Mouse (Mus musculus) brain, embryonic 18.5 days (tissue): ENCODE results near the gene Ppp1r12c.
A peak's percentile ranks its signal among the peaks of the same experiment; 100 is the strongest.

ENCODE experiments used
- DNase-seq: peaks from one replicate; pipeline ENCODE4 v3.0.0-alpha.2; 2012; ENCODE audit warnings: low read depth, low spot score

The Ppp1r12c gene

GRCm38 (mm10) chr7:4516332-4517050 is 15.0 kb upstream of the Ppp1r12c start, which contains the start of gene Tnnt1:
Gene Tnnt1 (minus strand): TSS chr7:4516382.
- DNase-seq = no peak

- no peak for DNase-seq
Observed at GRCm38 (mm10) chr7:4515853-4516252, 14.4 kb upstream of the Ppp1r12c start.

- DNase-seq = no peak
Observed at GRCm38 (mm10) chr7:4513829-4514712, 12.6 kb upstream of the Ppp1r12c start.

- no peak for DNase-seq
Observed at GRCm38 (mm10) chr7:4513236-4513635, 11.8 kb upstream of the Ppp1r12c start.

GRCm38 (mm10) chr7:4511489-4512224 is 10.2 kb upstream of the Ppp1r12c start:
- no peak for DNase-seq

- no peak for DNase-seq
Observed at GRCm38 (mm10) chr7:4509863-4510608, 8.6 kb upstream of the Ppp1r12c start.

GRCm38 (mm10) chr7:4508739-4509116 is 7.2 kb upstream of the Ppp1r12c start:
- no peak for DNase-seq

GRCm38 (mm10) chr7:4508062-4508738 is 6.7 kb upstream of the Ppp1r12c start:
- no peak for DNase-seq

- DNase-seq = no peak
Observed at GRCm38 (mm10) chr7:4507220-4507619, 5.7 kb upstream of the Ppp1r12c start.

- no peak for DNase-seq
Observed at GRCm38 (mm10) chr7:4504646-4505435, 3.4 kb upstream of the Ppp1r12c start.

- no peak for DNase-seq
Observed at GRCm38 (mm10) chr7:4503858-4504257, 2.4 kb upstream of the Ppp1r12c start.

- no peak for DNase-seq
Observed at GRCm38 (mm10) chr7:4503100-4503499, 1.6 kb upstream of the Ppp1r12c start.

- DNase-seq = peak; percentile 70
Observed at GRCm38 (mm10) chr7:4502421-4503090, 1.1 kb upstream of the Ppp1r12c start.

GRCm38 (mm10) chr7:4500892-4501471 is 498 bp downstream of the Ppp1r12c start:
- DNase-seq = no peak

- DNase-seq = no peak
Observed at GRCm38 (mm10) chr7:4499034-4499433, 2.4 kb downstream of the Ppp1r12c start.

- DNase-seq = no peak
Observed at GRCm38 (mm10) chr7:4498251-4498650, 3.2 kb downstream of the Ppp1r12c start.

GRCm38 (mm10) chr7:4497271-4497903 is 4.1 kb downstream of the Ppp1r12c start:
- no peak for DNase-seq

- no peak for DNase-seq
Observed at GRCm38 (mm10) chr7:4496468-4496867, 5.0 kb downstream of the Ppp1r12c start.

- DNase-seq = no peak
Observed at GRCm38 (mm10) chr7:4493991-4494390, 7.5 kb downstream of the Ppp1r12c start.
